Mouse (Mus musculus) left cerebral cortex, adult 2 months (tissue): Measurements from ENCODE around the gene Olfr914. TPM values are rescaled to one million over a fixed set of nuclear protein-coding genes. Genes with fewer than 3 reads are reported as not detected.

ENCODE experiments used
- DNase-seq, 2 experiments: peaks; one replicate each; pipeline ENCODE4 v3.0.0; 2021 to 2022; ENCODE audit warnings: low spot score in 2 of 2, mixed read lengths in 1 of 2; ENCODE audit errors: extremely low spot score in 1 of 2
- H3K27ac ChIP-seq: fragments of 200-600 bp; 2 replicates; pipeline ENCODE4 v1.8.1; 2022
- H3K4me3 ChIP-seq: fragments of 200-600 bp; 2 replicates; pipeline ENCODE4 v1.8.1; 2022
- CTCF ChIP-seq: fragments of 200-600 bp; IDR thresholded peaks from 2 replicates; pipeline ENCODE4 v1.8.1; 2022; ENCODE audit warnings: antibody characterized with exemption, mild to moderate bottlenecking, moderate library complexity
- intact Hi-C: fragments of 180-260 bp; cut with DNase I; formaldehyde crosslinking; loops from one replicate; pipeline ENCODE4 v1.15.1; 2025
- long read RNA-seq, 2 experiments: library from polyadenylated mRNA; stranded (forward); transcript quantifications; one replicate each; pipeline ENCODE4 v2.0.0; 2021; ENCODE audit warnings: borderline mapping rate in 2 of 2
- total RNA-seq, 2 experiments: library from RNA; stranded (reverse); gene quantifications; 2 replicates each; pipeline ENCODE4 v1.2.3; 2021

Gene Olfr914
- total RNA-seq = not detected
- long read RNA-seq, experiment 1 = 0 reads
- long read RNA-seq, experiment 2 = 0 reads

DNA sequence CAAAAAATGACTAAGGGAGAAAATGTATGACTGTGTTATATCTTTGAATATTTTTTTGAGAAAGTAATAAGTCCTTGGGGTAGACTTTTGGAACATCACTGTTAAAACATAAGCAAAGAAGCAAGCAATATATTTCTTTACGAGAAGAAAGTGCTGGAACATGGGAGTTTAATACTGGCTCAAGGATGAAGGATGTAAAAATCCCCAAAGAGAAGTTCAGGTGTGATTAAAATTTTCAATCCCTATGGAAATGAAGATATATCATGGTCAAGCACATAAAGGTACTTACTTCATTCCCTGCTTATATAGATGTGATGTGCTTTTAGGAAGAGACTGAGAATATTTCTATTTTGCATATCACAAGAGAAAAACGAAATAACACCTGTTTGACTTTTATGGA, at the start of gene Olfr914:
Olfr914 (plus strand) TSS at position 301 of the 400 bp plus-strand sequence.
- no peak for TF ChIP-seq CTCF
- Histone ChIP-seq H3K27ac (no peak within 1 kb of the TSS), H3K4me3 (no peak within 1 kb of the TSS)
- no peak for DNase-seq
- intact Hi-C loops = no loop called here

DNA sequence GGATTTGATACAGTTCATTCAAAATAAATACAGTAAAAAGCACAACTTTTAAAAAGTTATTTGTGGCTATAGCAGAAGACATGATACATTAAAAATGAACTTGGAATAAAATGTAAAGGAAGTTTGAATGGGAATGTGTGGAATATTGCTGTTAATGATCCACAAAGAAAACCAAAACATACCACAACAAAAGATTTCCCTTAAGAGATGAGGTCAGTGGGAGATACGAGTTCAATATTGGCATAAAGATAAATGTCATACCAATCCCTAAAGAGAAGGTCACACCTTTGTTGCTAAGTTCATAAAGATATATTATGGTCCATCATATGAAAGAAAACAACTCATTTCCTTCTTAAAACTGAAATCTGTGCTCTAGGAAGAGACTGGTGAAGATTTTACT, 25.0 kb upstream of the Olfr914 start, which contains the start of gene Olfr912:
Olfr912 (plus strand) TSS at position 301 of the 400 bp plus-strand sequence.
- DNase-seq = no peak
- no peak within 1 kb of the TSS for H3K4me3 ChIP-seq
- intact Hi-C loops = no loop called here
- H3K27ac ChIP-seq = no peak within 1 kb of the TSS
- no peak for TF ChIP-seq CTCF

- H3K4me3 ChIP-seq = no peak overlapping the region
- no peak for DNase-seq
- no peak overlapping the region for H3K27ac ChIP-seq
- no peak for TF ChIP-seq CTCF
- intact Hi-C loops = no loop called here
Observed at GRCm38 (mm10) chr9:38591056-38591455, 13.8 kb upstream of the Olfr914 start.

DNA sequence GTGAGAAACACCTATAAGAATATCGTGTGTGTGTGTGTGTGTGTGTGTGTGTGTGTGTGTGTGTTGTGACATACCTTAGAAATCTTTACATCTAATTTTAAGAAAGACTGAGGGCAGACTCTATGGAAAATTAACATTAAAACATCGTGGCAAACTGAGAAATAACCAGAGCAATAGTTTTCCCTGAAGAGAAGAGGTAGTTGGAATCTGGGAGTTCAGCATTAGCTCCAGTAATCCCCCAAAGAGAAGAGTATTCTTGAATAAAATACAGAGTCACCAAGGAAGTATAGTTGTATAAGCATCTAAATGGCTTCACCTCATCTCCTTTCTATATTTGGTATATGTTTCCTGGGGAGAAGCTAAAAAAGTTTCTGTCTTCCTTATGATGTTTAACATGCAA, 12.4 kb upstream of the Olfr914 start, which contains the start of gene Olfr913:
Olfr913 (plus strand) TSS at position 301 of the 400 bp plus-strand sequence.
- H3K4me3 ChIP-seq = no peak within 1 kb of the TSS
- TF ChIP-seq CTCF = no peak
- DNase-seq = no peak
- intact Hi-C loops = no loop called here
- no peak within 1 kb of the TSS for H3K27ac ChIP-seq

- Histone ChIP-seq H3K27ac (no peak overlapping the region), H3K4me3 (no peak overlapping the region)
- intact Hi-C loops = no loop called here
- TF ChIP-seq CTCF = no peak
- DNase-seq = no peak
Observed at GRCm38 (mm10) chr9:38632406-38632805, 27.5 kb downstream of the Olfr914 start.

GRCm38 (mm10) chr9:38659775-38660174, 54.9 kb downstream of the Olfr914 start, which contains the start of gene Olfr916:
Gene Olfr916, minus strand, starts transcription at chr9:38659875.
- TF ChIP-seq CTCF = no peak
- Histone ChIP-seq H3K4me3 (no peak within 1 kb of the TSS), H3K27ac (no peak within 1 kb of the TSS)
- intact Hi-C loops = no loop called here
- no peak for DNase-seq

Other genes with a start within 250 kb of the Olfr914 start
- gene Olfr250, start 238.2 kb upstream of the Olfr914 start, total RNA-seq = not detected
- not detected for gene Olfr251, start 228.0 kb upstream of the Olfr914 start, total RNA-seq
- not detected for gene Olfr147, start 203.4 kb upstream of the Olfr914 start, total RNA-seq
- gene Olfr901, start 175.6 kb upstream of the Olfr914 start, total RNA-seq = not detected
- not detected for gene Olfr902, start 157.4 kb upstream of the Olfr914 start, total RNA-seq
- gene Olfr904, start 142.0 kb upstream of the Olfr914 start, total RNA-seq = not detected
- gene Olfr905, start 134.0 kb upstream of the Olfr914 start, total RNA-seq = not detected
- gene Olfr906, start 118.0 kb upstream of the Olfr914 start, total RNA-seq = not detected
- not detected for gene Olfr907, start 109.3 kb upstream of the Olfr914 start, total RNA-seq
- not detected for gene Olfr911-ps1, start 83.5 kb upstream of the Olfr914 start, total RNA-seq
- not detected for gene Olfr910, start 67.3 kb upstream of the Olfr914 start, total RNA-seq
- gene Olfr912, start 24.9 kb upstream of the Olfr914 start, total RNA-seq = not detected
- gene Olfr913, start 12.3 kb upstream of the Olfr914 start, total RNA-seq = not detected
- not detected for gene Olfr916, start 54.8 kb downstream of the Olfr914 start, total RNA-seq
- gene Olfr917, start 60.7 kb downstream of the Olfr914 start, total RNA-seq = not detected
- gene Olfr918, start 69.5 kb downstream of the Olfr914 start, total RNA-seq = not detected
- gene Olfr919, start 98.6 kb downstream of the Olfr914 start, total RNA-seq = not detected
- gene Vwa5a, start 113.2 kb downstream of the Olfr914 start, total RNA-seq = 1 to 10 TPM; 7.6 to 9.1 TPM
- not detected for gene Olfr920, start 147.2 kb downstream of the Olfr914 start, total RNA-seq
- not detected for gene Olfr921, start 168.0 kb downstream of the Olfr914 start, total RNA-seq
- not detected for gene Olfr922, start 209.5 kb downstream of the Olfr914 start, total RNA-seq
- gene Olfr923, start 221.4 kb downstream of the Olfr914 start, total RNA-seq = not detected
- gene Olfr924, start 239.3 kb downstream of the Olfr914 start, total RNA-seq = not detected
- gene Olfr26, start 250.0 kb downstream of the Olfr914 start, total RNA-seq = not detected